Mouse (Mus musculus) myocyte (in vitro differentiated cells): ENCODE results near the gene Dolpp1. TPM values are rescaled to one million over a fixed set of nuclear protein-coding genes. Genes with fewer than 3 reads are reported as not detected.

Experiments
- H3K27me3 ChIP-seq: one replicate; pipeline ENCODE4 v1.6.1; 2011; ENCODE audit not compliant: control insufficient read depth, insufficient read depth, insufficient read length
- H3K36me3 ChIP-seq: one replicate; pipeline ENCODE4 v1.6.1; 2011; ENCODE audit not compliant: control insufficient read depth, insufficient read depth
- H3K4me2 ChIP-seq: one replicate; pipeline ENCODE4 v1.6.1; 2011; ENCODE audit warnings: low read depth, control low read depth
- H3K4me3 ChIP-seq: one replicate; pipeline ENCODE4 v1.5.1; 2011; ENCODE audit warnings: mild to moderate bottlenecking, control low read depth, moderate library complexity
- H3K79me2 ChIP-seq: one replicate; pipeline ENCODE4 v1.6.1; 2011; ENCODE audit not compliant: control insufficient read depth, insufficient read depth
- H3ac ChIP-seq: one replicate; pipeline ENCODE4 v1.6.1; 2011; ENCODE audit not compliant: control insufficient read depth, insufficient read length
- CEBPB ChIP-seq: IDR thresholded peaks from 2 replicates; pipeline ENCODE4 v1.6.1; 2011; ENCODE audit warnings: mild to moderate bottlenecking, moderate library complexity; ENCODE audit not compliant: poor library complexity, insufficient read depth, severe bottlenecking
- E2F4 ChIP-seq: IDR thresholded peaks from one replicate; pipeline ENCODE4 v1.6.1; 2011; ENCODE audit warnings: mild to moderate bottlenecking, control low read depth, moderate library complexity; ENCODE audit not compliant: insufficient read depth
- MAX ChIP-seq: IDR thresholded peaks from one replicate; pipeline ENCODE4 v1.6.1; 2011; ENCODE audit warnings: low read depth, mild to moderate bottlenecking, control low read depth
- MYOD1 ChIP-seq, 3 experiments: IDR thresholded peaks; one replicate each; pipeline ENCODE4 v1.6.1; 2011; ENCODE audit warnings: control low read depth in 2 of 3, low read depth in 2 of 3, mild to moderate bottlenecking in 2 of 3, moderate library complexity in 1 of 3; ENCODE audit not compliant: insufficient read length in 2 of 3, control insufficient read depth in 1 of 3
- MYOG ChIP-seq, 3 experiments: IDR thresholded peaks; one replicate each; pipeline ENCODE4 v1.6.1; 2011; ENCODE audit warnings: control low read depth in 2 of 3, low read depth in 2 of 3, mild to moderate bottlenecking in 2 of 3; ENCODE audit not compliant: insufficient read length in 2 of 3, control insufficient read depth in 1 of 3, insufficient read depth in 1 of 3
- POLR2A ChIP-seq: IDR thresholded peaks from one replicate; pipeline ENCODE4 v1.6.1; 2011; ENCODE audit warnings: low read depth, mild to moderate bottlenecking, control low read depth, moderate library complexity; ENCODE audit not compliant: insufficient read length
- POLR2AphosphoS2 ChIP-seq: IDR thresholded peaks from one replicate; pipeline ENCODE4 v1.6.1; 2011; ENCODE audit warnings: low read depth, control low read depth; ENCODE audit not compliant: insufficient read length
- REST ChIP-seq: IDR thresholded peaks from one replicate; pipeline ENCODE4 v1.6.1; 2011; ENCODE audit warnings: mild to moderate bottlenecking, control low read depth, moderate library complexity; ENCODE audit not compliant: insufficient read depth, insufficient read length
- SRF ChIP-seq: IDR thresholded peaks from one replicate; pipeline ENCODE4 v1.6.1; 2011; ENCODE audit warnings: low read depth; ENCODE audit not compliant: control insufficient read depth, insufficient read length
- TCF12 ChIP-seq: IDR thresholded peaks from one replicate; pipeline ENCODE4 v1.6.1; 2011; ENCODE audit warnings: mild to moderate bottlenecking, control low read depth; ENCODE audit not compliant: poor library complexity, insufficient read depth, severe bottlenecking
- TCF3 ChIP-seq: IDR thresholded peaks from one replicate; pipeline ENCODE4 v1.6.1; 2011; ENCODE audit warnings: low read depth, control low read depth; ENCODE audit not compliant: insufficient read length
- USF1 ChIP-seq: IDR thresholded peaks from one replicate; pipeline ENCODE4 v1.6.1; 2011; ENCODE audit warnings: low read depth, mild to moderate bottlenecking, control low read depth, moderate library complexity
- polyA plus RNA-seq: library from polyadenylated mRNA; unstranded; fragments of >200 nt; fragmentation: generic; extraction: Trizol; gene quantifications from one replicate; pipeline ENCODE4 v1.2.1, GENCODE M21; 2012; ENCODE audit warnings: missing spikeins

The Dolpp1 gene
- 15.7 TPM for polyA plus RNA-seq

GRCm38 (mm10) chr2:30392114-30392576, at the start of gene Dolpp1:
Gene Dolpp1 (plus strand): TSS chr2:30392254.
- H3K4me2 ChIP-seq: peak within 1 kb of the TSS; percentile 93
- H3K36me3 ChIP-seq: no peaks in the 10 kb centered on the region
- peak within 1 kb of the TSS; percentile 55 for H3K4me3 ChIP-seq
- no peaks in the 10 kb centered on the region for H3K27me3 ChIP-seq
- H3K79me2 ChIP-seq: peaks cover 4% of the 10 kb centered on the region
- H3ac ChIP-seq: peak within 1 kb of the TSS; percentile 45
- TF ChIP-seq MAX: no peak
- TF ChIP-seq POLR2A: peak; percentile 58
- no peak for TF ChIP-seq MYOG (IDR thresholded peaks at IDR 0.05; ENCODE audit: control insufficient read depth in 1 of 3, insufficient read depth in 1 of 3, insufficient read length in 2 of 3, low read depth in 2 of 3)
- no peak for TF ChIP-seq POLR2AphosphoS2

DNA sequence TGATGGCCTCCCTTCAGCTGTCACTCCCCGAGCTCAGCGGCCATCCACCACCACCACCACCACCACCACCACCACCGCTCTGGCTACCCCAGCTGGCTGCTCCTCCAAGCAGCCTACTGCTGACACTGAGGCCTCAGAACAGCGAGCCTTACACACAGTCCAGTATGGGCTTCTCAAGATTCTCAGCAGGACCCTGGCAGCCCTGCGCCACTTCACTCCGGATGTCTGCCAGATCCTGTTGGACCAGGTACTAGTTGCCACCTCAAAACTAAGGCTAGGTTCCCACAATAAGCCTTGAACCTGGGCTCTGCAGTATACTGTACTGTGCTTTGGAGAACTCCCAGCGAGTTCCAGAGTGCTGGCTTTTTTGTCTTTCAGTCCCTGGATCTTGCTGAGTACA, 49.5 kb upstream of the Dolpp1 start:
- no peaks in the 10 kb centered on the region for H3K79me2 ChIP-seq
- peaks cover 33% of the 10 kb centered on the region for H3K36me3 ChIP-seq
- no peak overlapping the region for H3K4me3 ChIP-seq
- TF ChIP-seq POLR2AphosphoS2 (peak; percentile 24), USF1 (no peak), TCF12 (no peak), REST (no peak), MYOG (IDR thresholded peaks at IDR 0.05; ENCODE audit: control insufficient read depth in 1 of 3, insufficient read depth in 1 of 3, insufficient read length in 2 of 3, low read depth in 2 of 3) (no peak), CEBPB (no peak)
- no peaks in the 10 kb centered on the region for H3K27me3 ChIP-seq
- H3K4me2 ChIP-seq: no peak overlapping the region
- H3ac ChIP-seq: no peak overlapping the region

DNA sequence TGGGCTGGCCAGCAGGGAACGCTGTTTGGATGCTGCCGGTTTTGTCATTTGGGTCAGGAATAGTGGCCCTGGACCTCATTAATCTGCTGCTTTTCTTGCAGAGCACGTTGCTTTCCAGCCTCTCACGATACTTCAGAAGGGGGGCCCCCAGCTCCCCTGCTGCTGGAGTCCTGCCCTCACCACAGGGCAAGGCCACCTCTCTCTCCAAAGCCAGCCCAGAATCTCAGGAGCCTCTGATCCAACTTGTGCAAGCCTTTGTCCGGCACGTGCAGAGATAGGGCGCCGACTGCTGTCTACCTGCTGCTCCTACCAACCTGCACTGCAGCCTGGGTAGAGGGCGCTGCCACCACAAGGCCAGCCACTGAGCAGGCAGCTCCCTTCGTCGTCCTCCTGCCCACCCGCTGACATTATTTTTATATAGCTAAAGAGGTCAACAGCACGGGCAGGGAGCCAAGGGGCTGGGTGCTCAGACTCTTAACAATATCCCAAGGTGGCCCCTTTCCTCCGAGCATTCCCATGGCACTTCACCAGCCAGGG, 48.4 kb upstream of the Dolpp1 start:
- H3K4me3 ChIP-seq: no peak overlapping the region
- no peaks in the 10 kb centered on the region for H3K79me2 ChIP-seq
- H3ac ChIP-seq: no peak overlapping the region
- no peak overlapping the region for H3K4me2 ChIP-seq
- peak; percentile 40 for TF ChIP-seq POLR2AphosphoS2
- TF ChIP-seq MYOD1 (IDR thresholded peaks at IDR 0.05; ENCODE audit: control insufficient read depth in 1 of 3, insufficient read length in 2 of 3, low read depth in 2 of 3): no peak
- no peaks in the 10 kb centered on the region for H3K27me3 ChIP-seq
- H3K36me3 ChIP-seq: peaks cover 24% of the 10 kb centered on the region

DNA sequence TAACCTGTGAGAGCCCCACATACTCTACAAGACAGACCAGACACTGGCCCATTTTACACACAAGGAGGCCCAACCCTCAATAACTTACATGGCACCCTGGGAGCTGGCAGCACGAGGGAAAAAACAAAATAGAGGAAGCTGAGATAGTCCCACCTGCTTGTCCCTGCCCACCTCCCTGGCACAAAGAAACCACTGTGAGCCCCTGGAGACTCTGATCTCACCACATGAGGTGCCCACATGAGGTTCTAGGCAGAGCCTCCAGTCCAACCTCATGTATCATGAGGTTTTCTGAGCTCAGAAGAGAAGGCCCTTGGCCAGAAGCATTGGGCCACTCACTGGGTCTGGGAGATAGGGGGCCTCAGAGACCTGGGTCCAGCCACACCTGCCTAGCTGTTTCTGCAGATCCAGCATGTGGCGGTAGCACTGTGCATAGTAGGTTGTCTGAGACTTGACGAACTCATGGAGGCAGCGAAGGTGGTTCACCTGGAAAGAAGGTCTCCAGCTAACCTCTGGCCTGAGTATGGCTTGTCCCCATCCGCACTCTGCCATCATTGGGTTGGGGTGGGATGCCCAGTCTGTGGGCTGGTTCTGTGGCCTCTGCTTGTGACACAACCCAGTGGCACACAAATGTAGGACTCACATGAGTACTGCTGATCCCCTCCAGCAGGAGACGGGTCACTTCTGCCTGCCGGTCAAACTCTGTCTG, 45.9 kb upstream of the Dolpp1 start:
- Histone ChIP-seq H3K4me3 (no peak overlapping the region), H3ac (no peak overlapping the region), H3K36me3 (peaks cover 7% of the 10 kb centered on the region), H3K4me2 (no peak overlapping the region), H3K79me2 (no peaks in the 10 kb centered on the region), H3K27me3 (no peaks in the 10 kb centered on the region)
- no peak for TF ChIP-seq MYOG (IDR thresholded peaks at IDR 0.05; ENCODE audit: control insufficient read depth in 1 of 3, insufficient read depth in 1 of 3, insufficient read length in 2 of 3, low read depth in 2 of 3)
- TF ChIP-seq CEBPB: no peak
- no peak for TF ChIP-seq SRF
- peak; percentile 8 for TF ChIP-seq POLR2A
- TF ChIP-seq MAX: no peak
- TF ChIP-seq POLR2AphosphoS2: peak; percentile 65

GRCm38 (mm10) chr2:30349196-30349595, 42.9 kb upstream of the Dolpp1 start:
- Histone ChIP-seq H3K36me3 (no peaks in the 10 kb centered on the region), H3K4me3 (no peak overlapping the region), H3ac (no peak overlapping the region), H3K27me3 (no peaks in the 10 kb centered on the region), H3K79me2 (no peaks in the 10 kb centered on the region), H3K4me2 (no peak overlapping the region)
- TF ChIP-seq MAX: no peak
- TF ChIP-seq POLR2A: no peak
- TF ChIP-seq MYOG (IDR thresholded peaks at IDR 0.05; ENCODE audit: control insufficient read depth in 1 of 3, insufficient read depth in 1 of 3, insufficient read length in 2 of 3, low read depth in 2 of 3): no peak
- no peak for TF ChIP-seq E2F4

DNA sequence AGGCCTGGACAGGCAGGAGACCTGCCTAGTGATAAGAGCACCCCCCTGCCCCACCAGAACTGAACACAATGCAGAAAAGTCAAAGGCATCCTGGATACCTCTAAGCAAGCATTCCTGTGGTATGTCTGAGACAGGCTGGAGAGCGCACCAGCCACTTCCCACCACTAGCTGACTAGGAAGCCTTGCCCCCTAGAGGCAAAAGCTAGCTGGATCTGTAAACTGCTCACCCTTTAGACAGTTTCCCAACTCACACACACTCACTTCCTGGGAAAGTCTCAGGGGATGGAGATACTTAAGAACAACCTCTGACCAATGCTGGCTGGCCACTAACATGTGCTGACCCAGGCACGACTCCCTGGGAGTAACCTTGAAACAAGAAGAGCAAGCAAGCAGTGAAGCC, 40.9 kb upstream of the Dolpp1 start:
- no peaks in the 10 kb centered on the region for H3K27me3 ChIP-seq
- no peak for TF ChIP-seq TCF12
- TF ChIP-seq E2F4: no peak
- no peak for TF ChIP-seq POLR2AphosphoS2
- no peak for TF ChIP-seq MYOD1 (IDR thresholded peaks at IDR 0.05; ENCODE audit: control insufficient read depth in 1 of 3, insufficient read length in 2 of 3, low read depth in 2 of 3)
- no peak for TF ChIP-seq POLR2A
- TF ChIP-seq SRF: no peak
- TF ChIP-seq REST: no peak
- no peak for TF ChIP-seq CEBPB
- no peak for TF ChIP-seq TCF3
- no peak for TF ChIP-seq USF1
- TF ChIP-seq MAX: no peak
- TF ChIP-seq MYOG (IDR thresholded peaks at IDR 0.05; ENCODE audit: control insufficient read depth in 1 of 3, insufficient read depth in 1 of 3, insufficient read length in 2 of 3, low read depth in 2 of 3): no peak
- no peak overlapping the region for H3ac ChIP-seq
- H3K79me2 ChIP-seq: no peaks in the 10 kb centered on the region
- no peaks in the 10 kb centered on the region for H3K36me3 ChIP-seq
- no peak overlapping the region for H3K4me3 ChIP-seq
- no peak overlapping the region for H3K4me2 ChIP-seq
